Mouse (Mus musculus): ENCODE data around the gene Fgfr2. TPM values are rescaled to one million over a fixed set of nuclear protein-coding genes. Genes with fewer than 3 reads are reported as not detected.

Gene Fgfr2
- total RNA-seq, 1 experiment: 37.5 TPM

GRCm38 (mm10) chr7:132764314-132764713 is 358.8 kb downstream of the Fgfr2 start:
- in situ Hi-C loops (cut with MboI; ENCODE audit: low sequenced_read_pairs in 2 of 2, unreplicated experiment in 2 of 2): no loop called here
- Histone ChIP-seq H3K9ac (ENCODE audit: insufficient read depth, low read depth, low read length, poor library complexity, severe bottlenecking) (no peak overlapping the region), H3K36me3 (ENCODE audit: control insufficient read depth, insufficient read depth, low read length, poor library complexity, severe bottlenecking) (peaks cover 3% of the 10 kb centered on the region; the same call in 1 of the 2 replicates), H3K27ac (ENCODE audit: insufficient read depth, low read depth, low read length, poor library complexity, severe bottlenecking) (no peak overlapping the region), H3K9me3 (ENCODE audit: control insufficient read depth, insufficient read depth, low read depth, low read length) (no peaks in the 10 kb centered on the region), H3K4me1 (ENCODE audit: control insufficient read depth in 2 of 2, insufficient read depth in 2 of 2, low read length in 2 of 2, poor library complexity in 1 of 2) (no peaks in the 10 kb centered on the region), H3K4me3 (ENCODE audit: insufficient read depth in 1 of 2, low read depth in 1 of 2, low read length in 2 of 2, poor library complexity in 1 of 2, severe bottlenecking in 1 of 2) (no peak overlapping the region)
- no peak for TF ChIP-seq MAFK (IDR thresholded peaks at IDR 0.05; ENCODE audit: insufficient read depth, low read depth, low read length)
- TF ChIP-seq ZC3H11A (IDR thresholded peaks at IDR 0.05; ENCODE audit: borderline replicate concordance, low read depth, low read length): no peak
- TF ChIP-seq HCFC1 (IDR thresholded peaks at IDR 0.05; ENCODE audit: borderline replicate concordance, insufficient read depth, low read length): no peak
- TF ChIP-seq ZNF384 (IDR thresholded peaks at IDR 0.05; ENCODE audit: low read depth, low read length): no peak
- TF ChIP-seq CHD2 (IDR thresholded peaks at IDR 0.05; ENCODE audit: low read depth, low read length): no peak
- DNase-seq (ENCODE audit: low read depth, low spot score): no peak

GRCm38 (mm10) chr7:132763911-132764310 is 359.2 kb downstream of the Fgfr2 start:
- Histone ChIP-seq H3K27ac (ENCODE audit: insufficient read depth, low read depth, low read length, poor library complexity, severe bottlenecking) (no peak overlapping the region), H3K36me3 (ENCODE audit: control insufficient read depth, insufficient read depth, low read length, poor library complexity, severe bottlenecking) (peaks cover 3% of the 10 kb centered on the region; the same call in 1 of the 2 replicates)

GRCm38 (mm10) chr7:132763351-132763750 is 359.8 kb downstream of the Fgfr2 start:
- no peaks in the 10 kb centered on the region for H3K4me1 ChIP-seq (ENCODE audit: control insufficient read depth in 2 of 2, insufficient read depth in 2 of 2, low read length in 2 of 2, poor library complexity in 1 of 2)
- no peaks in the 10 kb centered on the region for H3K9me3 ChIP-seq (ENCODE audit: control insufficient read depth, insufficient read depth, low read depth, low read length)
- no peak for DNase-seq (ENCODE audit: low read depth, low spot score)
- no peak overlapping the region for H3K9ac ChIP-seq (ENCODE audit: insufficient read depth, low read depth, low read length, poor library complexity, severe bottlenecking)
- no peak overlapping the region for H3K4me3 ChIP-seq (ENCODE audit: insufficient read depth in 1 of 2, low read depth in 1 of 2, low read length in 2 of 2, poor library complexity in 1 of 2, severe bottlenecking in 1 of 2)
- H3K36me3 ChIP-seq (ENCODE audit: control insufficient read depth, insufficient read depth, low read length, poor library complexity, severe bottlenecking): peaks cover 3% of the 10 kb centered on the region; the same call in 1 of the 2 replicates
- TF ChIP-seq MAFK (IDR thresholded peaks at IDR 0.05; ENCODE audit: insufficient read depth, low read depth, low read length) (no peak), HCFC1 (IDR thresholded peaks at IDR 0.05; ENCODE audit: borderline replicate concordance, insufficient read depth, low read length) (no peak), ZNF384 (IDR thresholded peaks at IDR 0.05; ENCODE audit: low read depth, low read length) (no peak), ZC3H11A (IDR thresholded peaks at IDR 0.05; ENCODE audit: borderline replicate concordance, low read depth, low read length) (no peak), CHD2 (IDR thresholded peaks at IDR 0.05; ENCODE audit: low read depth, low read length) (no peak)
- no peak overlapping the region for H3K27ac ChIP-seq (ENCODE audit: insufficient read depth, low read depth, low read length, poor library complexity, severe bottlenecking)
- in situ Hi-C loops (cut with MboI; ENCODE audit: low sequenced_read_pairs in 2 of 2, unreplicated experiment in 2 of 2): no loop called here

More at GRCm38 (mm10) chr7:132763911-132764310, 359.2 kb downstream of the Fgfr2 start:
- Histone ChIP-seq H3K4me1 (ENCODE audit: control insufficient read depth in 2 of 2, insufficient read depth in 2 of 2, low read length in 2 of 2, poor library complexity in 1 of 2) (no peaks in the 10 kb centered on the region), H3K4me3 (ENCODE audit: insufficient read depth in 1 of 2, low read depth in 1 of 2, low read length in 2 of 2, poor library complexity in 1 of 2, severe bottlenecking in 1 of 2) (no peak overlapping the region), H3K9ac (ENCODE audit: insufficient read depth, low read depth, low read length, poor library complexity, severe bottlenecking) (no peak overlapping the region), H3K9me3 (ENCODE audit: control insufficient read depth, insufficient read depth, low read depth, low read length) (no peaks in the 10 kb centered on the region)
- DNase-seq (ENCODE audit: low read depth, low spot score): no peak
- TF ChIP-seq MAFK (IDR thresholded peaks at IDR 0.05; ENCODE audit: insufficient read depth, low read depth, low read length) (no peak), HCFC1 (IDR thresholded peaks at IDR 0.05; ENCODE audit: borderline replicate concordance, insufficient read depth, low read length) (no peak), CHD2 (IDR thresholded peaks at IDR 0.05; ENCODE audit: low read depth, low read length) (no peak), ZNF384 (IDR thresholded peaks at IDR 0.05; ENCODE audit: low read depth, low read length) (no peak), ZC3H11A (IDR thresholded peaks at IDR 0.05; ENCODE audit: borderline replicate concordance, low read depth, low read length) (no peak)
- in situ Hi-C loops (cut with MboI; ENCODE audit: low sequenced_read_pairs in 2 of 2, unreplicated experiment in 2 of 2): no loop called here

- in situ Hi-C loops (cut with MboI; ENCODE audit: low sequenced_read_pairs in 2 of 2, unreplicated experiment in 2 of 2): no loop called here
- DNase-seq (ENCODE audit: low read depth, low spot score): no peak
- no peaks in the 10 kb centered on the region for H3K9me3 ChIP-seq (ENCODE audit: control insufficient read depth, insufficient read depth, low read depth, low read length)
- no peaks in the 10 kb centered on the region for H3K4me1 ChIP-seq (ENCODE audit: control insufficient read depth in 2 of 2, insufficient read depth in 2 of 2, low read length in 2 of 2, poor library complexity in 1 of 2)
- H3K9ac ChIP-seq (ENCODE audit: insufficient read depth, low read depth, low read length, poor library complexity, severe bottlenecking): no peak overlapping the region
- H3K36me3 ChIP-seq (ENCODE audit: control insufficient read depth, insufficient read depth, low read length, poor library complexity, severe bottlenecking): peaks cover 5% of the 10 kb centered on the region
- TF ChIP-seq CHD2 (IDR thresholded peaks at IDR 0.05; ENCODE audit: low read depth, low read length): no peak
- H3K27ac ChIP-seq (ENCODE audit: insufficient read depth, low read depth, low read length, poor library complexity, severe bottlenecking): no peak overlapping the region
- H3K4me3 ChIP-seq (ENCODE audit: insufficient read depth in 1 of 2, low read depth in 1 of 2, low read length in 2 of 2, poor library complexity in 1 of 2, severe bottlenecking in 1 of 2): no peak overlapping the region
Measured at GRCm38 (mm10) chr7:132761409-132761808, 361.7 kb downstream of the Fgfr2 start.

GRCm38 (mm10) chr7:132760589-132761180 is 362.5 kb downstream of the Fgfr2 start:
- no peak overlapping the region for H3K4me3 ChIP-seq (ENCODE audit: insufficient read depth in 1 of 2, low read depth in 1 of 2, low read length in 2 of 2, poor library complexity in 1 of 2, severe bottlenecking in 1 of 2)
- peaks cover 5% of the 10 kb centered on the region for H3K36me3 ChIP-seq (ENCODE audit: control insufficient read depth, insufficient read depth, low read length, poor library complexity, severe bottlenecking)
- H3K27ac ChIP-seq (ENCODE audit: insufficient read depth, low read depth, low read length, poor library complexity, severe bottlenecking): no peak overlapping the region
- in situ Hi-C loops (cut with MboI; ENCODE audit: low sequenced_read_pairs in 2 of 2, unreplicated experiment in 2 of 2): no loop called here
- no peaks in the 10 kb centered on the region for H3K4me1 ChIP-seq (ENCODE audit: control insufficient read depth in 2 of 2, insufficient read depth in 2 of 2, low read length in 2 of 2, poor library complexity in 1 of 2)
- TF ChIP-seq MAFK (IDR thresholded peaks at IDR 0.05; ENCODE audit: insufficient read depth, low read depth, low read length): no peak
- no peak for TF ChIP-seq HCFC1 (IDR thresholded peaks at IDR 0.05; ENCODE audit: borderline replicate concordance, insufficient read depth, low read length)
- no peak for TF ChIP-seq CHD2 (IDR thresholded peaks at IDR 0.05; ENCODE audit: low read depth, low read length)
- TF ChIP-seq ZC3H11A (IDR thresholded peaks at IDR 0.05; ENCODE audit: borderline replicate concordance, low read depth, low read length): no peak
- no peak for TF ChIP-seq ZNF384 (IDR thresholded peaks at IDR 0.05; ENCODE audit: low read depth, low read length)
- no peak overlapping the region for H3K9ac ChIP-seq (ENCODE audit: insufficient read depth, low read depth, low read length, poor library complexity, severe bottlenecking)
- DNase-seq (ENCODE audit: low read depth, low spot score): no peak
- no peaks in the 10 kb centered on the region for H3K9me3 ChIP-seq (ENCODE audit: control insufficient read depth, insufficient read depth, low read depth, low read length)
